Mouse (Mus musculus) olfactory bulb, adult 2 months (tissue): ENCODE results near the gene Timm17b.

ENCODE experiments used
- CTCF ChIP-seq: fragments of 200-500 bp; IDR thresholded peaks from 2 replicates; pipeline ENCODE4 v1.5.1; 2012; ENCODE audit warnings: low read depth, mild to moderate bottlenecking, low read length, moderate library complexity; ENCODE audit not compliant: insufficient read depth
- POLR2A ChIP-seq: fragments of 200-500 bp; IDR thresholded peaks from 2 replicates; pipeline ENCODE4 v1.6.1; 2012; ENCODE audit warnings: mild to moderate bottlenecking, low read depth, low read length, moderate library complexity; ENCODE audit not compliant: insufficient read depth

DNA sequence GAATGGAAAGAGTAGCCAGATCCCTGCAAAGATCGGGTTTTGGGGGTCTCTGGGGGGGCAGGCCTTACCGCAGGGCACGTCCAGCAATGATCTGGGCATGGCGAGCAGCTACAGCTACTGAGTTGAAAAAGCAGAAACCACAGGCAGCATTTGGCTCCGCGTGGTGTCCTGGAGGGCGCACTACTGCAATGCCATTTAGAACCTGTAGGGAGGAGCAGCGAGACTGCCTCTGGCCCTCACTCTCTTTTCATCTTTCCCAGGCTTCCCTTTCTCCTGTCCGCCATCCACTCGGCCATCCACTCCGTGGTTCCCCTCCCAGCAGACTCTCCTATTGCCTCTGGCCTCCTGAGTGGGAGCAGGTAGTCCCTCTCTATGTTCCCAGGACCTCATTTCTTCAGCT, 37.7 kb downstream of the Timm17b start:
- TF ChIP-seq CTCF (no peak), POLR2A (no peak)
